Mouse (Mus musculus) layer of hippocampus, postnatal 14 days (tissue): ENCODE data around the gene Camta1. TPM values are rescaled to one million over a fixed set of nuclear protein-coding genes. Genes with fewer than 3 reads are reported as not detected.

Experiments
- DNase-seq, 2 experiments: peaks; one replicate each; pipeline ENCODE4 v3.0.0; 2021 to 2022; ENCODE audit warnings: low spot score in 2 of 2, mixed read lengths in 1 of 2
- total RNA-seq, 2 experiments: library from RNA; stranded (reverse); gene quantifications; 2 replicates each; pipeline ENCODE4 v1.2.3; 2021

Camta1 gene
- total RNA-seq, 2 experiments from 2014 or later, result 230 to 235 TPM

DNA sequence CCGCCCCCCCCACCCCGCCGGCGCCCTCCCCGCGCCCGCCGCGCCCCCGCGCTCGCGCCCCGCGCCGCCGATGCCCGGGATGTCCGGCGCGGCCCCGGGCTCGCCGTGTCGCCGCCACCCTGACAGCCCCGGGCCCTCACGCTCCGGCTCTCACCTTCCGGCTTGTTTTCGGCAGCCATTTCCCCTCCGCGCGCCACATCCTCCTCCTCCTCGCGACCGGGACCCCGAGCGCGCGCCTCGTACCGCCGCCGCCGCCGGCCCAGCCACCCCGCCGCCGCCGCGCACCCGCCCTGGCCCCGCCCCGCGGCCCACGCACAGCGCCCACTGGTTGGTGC lies 238 bp downstream of the Camta1 start:
- DNase-seq, result no peak

GRCm38 (mm10) chr4:151860441-151861331 lies 990 bp downstream of the Camta1 start:
- peak in 1 of 2 experiments; percentile 19 for DNase-seq

DNA sequence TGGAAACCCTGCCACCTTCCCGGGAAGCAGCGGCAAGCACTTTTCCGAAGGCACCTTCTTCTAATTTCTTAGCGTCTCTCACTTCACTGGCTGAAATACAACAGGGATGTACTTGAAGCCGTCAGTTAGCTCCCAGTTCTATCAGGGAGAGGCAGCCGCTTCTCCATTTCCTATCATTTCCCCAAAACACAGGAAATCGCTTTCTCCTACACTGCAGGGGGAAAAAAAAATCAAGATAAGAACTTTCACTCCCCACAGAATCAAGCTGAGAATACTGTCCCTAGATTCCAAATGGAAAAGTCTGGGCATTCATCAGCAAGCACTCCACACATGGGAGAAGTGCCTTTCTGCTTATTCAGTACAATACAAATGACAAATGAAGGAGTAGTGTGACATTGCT lies 2.4 kb downstream of the Camta1 start:
- no peak for DNase-seq

DNA sequence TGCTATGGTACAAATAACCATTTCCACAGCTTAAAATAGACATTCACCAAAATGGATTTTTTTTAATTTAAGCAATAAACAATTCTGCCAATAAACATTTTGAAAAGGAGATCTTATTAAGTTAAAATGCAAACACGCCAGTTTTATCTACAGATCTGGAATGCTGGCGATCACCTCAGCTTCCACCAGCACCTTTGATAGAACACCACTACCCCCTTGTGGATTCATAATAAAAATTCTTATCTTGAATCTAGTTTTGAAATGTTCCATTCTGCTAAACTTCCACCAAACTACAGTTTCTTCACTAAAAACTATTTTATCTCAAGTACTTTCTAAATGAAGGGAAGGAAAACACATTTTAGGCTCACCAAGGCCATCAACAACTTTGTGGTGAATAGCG lies 7.7 kb downstream of the Camta1 start:
- peak in 1 of 2 experiments; percentile 59 for DNase-seq

DNA sequence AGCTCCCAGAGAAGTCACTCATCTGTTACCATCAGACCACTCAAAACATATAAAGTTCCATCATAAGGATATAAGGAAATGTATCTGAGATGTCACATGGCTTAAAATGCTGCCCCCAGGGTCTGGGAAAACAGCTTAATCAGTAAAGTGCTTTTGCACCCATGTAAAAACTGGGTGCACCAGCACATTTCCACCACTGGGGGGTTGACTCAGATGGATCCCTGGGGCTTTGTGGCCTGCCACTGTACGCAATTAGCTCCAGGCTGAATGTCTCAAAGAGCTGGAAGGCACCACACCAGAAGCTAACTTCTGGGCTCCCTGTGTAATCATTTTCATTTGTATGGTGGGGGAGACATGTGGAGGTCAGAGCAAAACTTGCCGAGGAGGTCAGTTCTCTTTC lies 10.5 kb downstream of the Camta1 start:
- DNase-seq, result peak in 1 of 2 experiments; percentile 11

- no peak for DNase-seq
Measured at GRCm38 (mm10) chr4:151842591-151842990, 19.1 kb downstream of the Camta1 start.

- no peak for DNase-seq
Measured at GRCm38 (mm10) chr4:151838518-151838917, 23.2 kb downstream of the Camta1 start.

- DNase-seq, result no peak
Measured at GRCm38 (mm10) chr4:151835860-151836259, 25.8 kb downstream of the Camta1 start.

- no peak for DNase-seq
Measured at GRCm38 (mm10) chr4:151834536-151834935, 27.1 kb downstream of the Camta1 start.

DNA sequence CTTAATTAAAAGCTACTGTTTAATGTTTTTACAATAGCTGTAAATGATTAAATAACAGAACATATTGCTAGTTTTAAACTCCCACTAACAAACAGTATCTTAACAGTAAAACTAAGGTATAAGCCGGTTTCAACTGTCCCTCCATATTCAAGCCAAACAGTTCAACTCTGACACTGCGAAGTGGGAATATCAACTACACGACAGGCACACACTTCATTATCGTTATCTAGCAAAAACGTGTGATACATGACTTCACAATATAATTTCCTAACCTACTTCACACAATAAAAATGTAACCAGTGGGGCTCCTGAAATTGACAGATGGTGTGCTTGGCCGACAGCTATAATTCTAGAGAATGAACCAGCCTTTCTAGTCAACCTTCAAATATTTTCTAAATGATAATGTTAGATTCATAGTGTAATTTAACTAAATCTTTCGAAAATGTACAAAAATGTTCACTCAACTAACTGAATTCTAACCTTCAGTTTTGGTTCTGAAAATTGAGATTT lies 27.7 kb downstream of the Camta1 start:
- peak in 1 of 2 experiments; percentile 31 for DNase-seq

- no peak for DNase-seq
Measured at GRCm38 (mm10) chr4:151827840-151828239, 33.8 kb downstream of the Camta1 start.

DNA sequence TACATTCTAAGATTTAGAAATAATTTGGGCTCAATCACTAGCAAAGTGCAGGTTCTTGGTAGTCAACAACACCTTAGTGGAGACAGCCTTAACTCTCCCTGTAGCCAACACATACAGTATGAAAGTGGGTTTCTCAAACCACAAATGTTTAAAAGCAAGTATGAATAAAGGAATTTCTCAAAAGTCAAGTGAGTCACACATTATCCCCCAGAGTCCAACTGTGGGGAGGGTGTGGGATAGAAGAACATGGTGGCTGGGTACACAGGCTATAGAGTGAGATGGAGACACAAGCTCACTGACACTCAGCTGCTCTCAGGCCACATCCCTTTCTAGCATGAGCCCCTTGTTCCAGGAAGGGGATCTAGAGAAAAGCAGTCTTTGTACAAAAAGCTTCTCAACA lies 34.3 kb downstream of the Camta1 start:
- DNase-seq, result no peak

DNA sequence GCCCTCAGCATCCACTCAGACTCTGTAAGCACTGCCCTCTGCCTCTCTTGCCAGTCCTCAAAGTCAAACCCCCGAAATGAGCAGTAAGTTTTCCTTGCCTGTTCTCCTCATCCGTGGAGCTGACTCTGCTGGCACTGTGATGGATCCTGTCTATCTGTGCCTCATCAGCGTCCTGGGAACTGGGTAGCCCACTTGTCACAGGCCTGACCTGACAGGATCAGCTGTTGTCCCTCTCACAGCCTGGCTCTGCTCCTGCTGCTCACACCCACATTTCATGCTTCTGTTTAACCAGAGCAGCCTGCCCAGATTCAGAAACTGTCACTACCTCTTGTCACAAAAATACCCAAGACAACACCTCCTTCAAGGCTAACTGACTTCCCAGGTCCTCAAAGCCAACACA lies 37.7 kb downstream of the Camta1 start:
- no peak for DNase-seq

DNA sequence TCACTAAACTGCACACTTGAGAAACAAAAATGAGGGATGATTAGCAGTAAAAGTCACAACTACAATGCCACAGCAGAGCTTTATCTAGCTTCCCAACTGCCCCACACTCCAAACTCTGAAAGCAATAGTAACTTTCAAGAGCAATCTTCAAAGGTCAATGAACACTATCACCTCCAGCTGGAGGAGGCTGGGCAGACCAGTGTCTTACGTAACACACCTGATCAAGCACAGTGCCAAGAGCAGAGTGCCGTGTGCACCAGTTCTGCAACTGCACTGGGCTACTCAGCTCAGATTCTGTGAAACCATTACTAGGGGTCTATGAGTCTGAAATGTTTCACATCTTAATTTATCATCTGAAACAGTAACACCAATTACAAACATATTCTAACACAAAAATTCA lies 38.7 kb downstream of the Camta1 start:
- DNase-seq, result no peak

DNA sequence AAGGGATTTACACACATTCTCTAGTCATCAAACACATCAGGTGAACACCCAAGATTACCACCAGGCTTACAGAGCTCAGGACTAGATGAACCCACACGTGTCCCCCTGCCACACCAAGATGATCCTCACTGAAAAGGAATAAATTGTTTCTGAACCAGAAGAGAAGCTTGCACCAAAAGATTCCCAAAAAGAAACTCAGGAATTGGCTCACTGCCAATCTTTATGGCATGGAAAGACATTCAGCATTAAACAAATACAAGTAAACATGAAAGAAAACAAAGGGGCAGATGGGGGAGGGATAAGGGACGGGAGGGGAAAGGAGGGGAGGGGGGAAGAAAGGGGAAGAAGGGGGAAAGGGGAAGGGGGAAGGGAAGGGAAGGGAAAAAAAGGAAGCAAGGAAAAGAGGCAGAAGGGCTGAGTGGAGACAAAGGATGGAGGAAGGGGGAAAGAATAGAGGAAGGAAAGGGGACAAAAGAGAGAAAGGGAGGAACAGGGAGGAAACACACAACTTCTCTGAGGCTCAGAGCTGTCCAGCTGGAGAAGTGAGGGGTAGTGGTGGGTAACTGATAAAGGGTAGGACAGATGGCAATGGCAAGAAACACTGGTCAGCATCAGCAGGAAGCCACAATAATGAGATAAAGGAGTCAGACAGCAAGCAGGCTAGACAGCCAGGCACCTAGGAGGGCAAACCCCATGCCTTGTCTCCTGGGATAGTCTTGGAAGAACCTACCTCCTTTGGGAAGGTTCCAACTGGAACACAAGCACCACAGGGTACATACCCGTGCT lies 43.5 kb downstream of the Camta1 start:
- DNase-seq, result no peak

DNA sequence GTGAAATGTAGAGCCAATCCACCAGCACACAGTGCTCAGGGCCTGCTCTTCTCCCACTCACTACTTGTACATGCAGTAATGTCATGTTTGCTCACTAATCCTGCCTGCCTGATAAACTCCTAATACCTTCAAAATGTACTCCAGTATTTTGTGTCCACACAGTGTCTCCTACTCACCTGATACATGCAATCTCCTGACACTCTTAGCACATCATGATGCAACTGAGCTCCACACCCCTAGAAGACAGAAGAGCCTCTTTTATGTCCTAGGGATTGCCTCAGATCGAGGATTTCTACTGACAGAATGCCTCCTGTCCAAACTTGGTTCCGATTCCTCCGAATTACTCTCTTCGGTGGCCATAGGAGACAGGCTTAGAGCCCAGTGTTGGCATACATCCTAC lies 48.0 kb downstream of the Camta1 start:
- no peak for DNase-seq

GRCm38 (mm10) chr4:151805685-151806084 lies 56.0 kb downstream of the Camta1 start:
- DNase-seq, result no peak

DNA sequence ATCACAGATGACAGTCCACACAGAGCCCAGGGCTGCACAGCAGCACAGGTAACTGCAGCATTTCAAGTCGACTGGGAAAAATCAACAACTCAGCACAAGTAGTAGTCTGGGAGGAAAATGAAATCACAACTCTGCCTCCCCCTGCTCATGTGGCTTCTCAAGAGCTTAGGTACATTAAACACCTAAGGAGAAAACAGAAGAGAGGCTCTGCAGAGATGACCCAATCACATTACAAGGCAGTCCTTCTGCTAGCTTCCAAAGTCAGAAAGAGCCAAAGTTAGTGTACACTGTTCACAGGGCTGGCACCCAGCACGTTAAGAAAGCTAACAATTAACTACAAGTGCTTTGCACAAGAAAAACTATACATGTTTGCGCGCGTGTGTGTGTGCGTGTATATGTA lies 56.6 kb downstream of the Camta1 start:
- no peak for DNase-seq

- no peak for DNase-seq
Measured at GRCm38 (mm10) chr4:151804208-151804607, 57.5 kb downstream of the Camta1 start.

DNA sequence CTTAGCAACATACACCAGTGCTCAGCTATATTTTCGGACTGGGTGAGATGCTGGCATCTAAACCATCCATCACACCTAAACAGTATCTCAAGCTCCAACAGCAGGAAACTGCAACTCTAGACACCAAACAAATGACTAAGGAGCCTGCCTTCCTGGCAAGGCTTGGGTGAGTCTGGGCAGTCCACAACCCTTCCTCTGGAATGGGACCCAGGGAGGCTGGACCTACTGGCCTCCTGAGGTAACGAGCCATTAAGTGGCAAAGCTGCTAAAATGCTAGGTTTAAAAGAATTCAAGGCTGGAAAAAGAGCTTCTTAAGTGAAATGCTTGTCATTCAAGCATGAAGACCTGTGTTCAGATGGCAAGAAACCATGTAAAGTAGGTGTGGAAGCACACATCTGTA lies 63.0 kb downstream of the Camta1 start:
- DNase-seq, result no peak

DNA sequence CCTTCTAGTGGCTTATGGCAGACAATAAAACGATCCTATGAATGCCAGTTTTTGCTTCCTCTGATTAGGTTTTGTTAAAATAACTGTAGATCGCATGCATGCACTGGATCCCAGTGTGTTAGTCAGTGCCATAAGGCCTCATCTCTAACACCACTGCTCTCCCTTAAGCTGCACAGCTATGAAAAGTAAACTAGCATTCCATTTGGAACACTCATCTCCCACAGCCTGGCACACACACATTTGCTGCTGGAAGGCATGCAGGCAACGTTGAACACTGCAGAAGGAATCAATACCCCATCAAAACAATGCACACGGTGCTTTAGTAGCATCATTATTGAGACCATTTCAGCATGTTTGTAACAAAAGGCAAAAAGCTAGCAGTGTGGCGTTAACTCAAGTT lies 68.0 kb downstream of the Camta1 start:
- no peak for DNase-seq
